Mouse (Mus musculus): Measurements from ENCODE around the gene Iqub. TPM values are rescaled to one million over a fixed set of nuclear protein-coding genes. Genes with fewer than 3 reads are reported as not detected.

Gene Iqub
- polyA plus RNA-seq, 1 experiment from 2014 or later: 0.40 TPM

Other genes starting within 250 kb of the Iqub start
- gene Ndufa5, start 12.9 kb upstream of the Iqub start, polyA plus RNA-seq (2016; fragmentation: Nextera tagmentation; extraction: Ambion mirVana): 715 and 719 TPM in 2 replicates
- 0.24 TPM in 1 of 2 replicates, not detected in the other for gene Asb15, start 13.1 kb upstream of the Iqub start, polyA plus RNA-seq (2016; fragmentation: Nextera tagmentation; extraction: Ambion mirVana)
- gene Lmod2, start 82.7 kb upstream of the Iqub start, polyA plus RNA-seq (2016; fragmentation: Nextera tagmentation; extraction: Ambion mirVana): 45.3 and 49.3 TPM in 2 replicates
- gene Wasl, start 149.9 kb upstream of the Iqub start, polyA plus RNA-seq (2016; fragmentation: Nextera tagmentation; extraction: Ambion mirVana): 66.1 and 66.7 TPM in 2 replicates
- not detected in 2 replicates for gene Hyal6, start 218.2 kb upstream of the Iqub start, polyA plus RNA-seq (2016; fragmentation: Nextera tagmentation; extraction: Ambion mirVana)
- not detected in 2 replicates for gene Hyal4, start 233.3 kb upstream of the Iqub start, polyA plus RNA-seq (2016; fragmentation: Nextera tagmentation; extraction: Ambion mirVana)